Mouse (Mus musculus) splenic B cell, adult 2 months (primary cell): Measurements from ENCODE around the gene Rnase4.
A peak's percentile ranks its signal among the peaks of the same experiment; 100 is the strongest.

Experiments
- DNase-seq: peaks from one replicate; pipeline ENCODE4 v3.0.0-alpha.2; 2011; ENCODE audit warnings: low read depth, low spot score
- H3K27me3 ChIP-seq: 2 replicates; pipeline ENCODE4 v1.6.1; 2012; ENCODE audit warnings: mild to moderate bottlenecking, low read length, moderate library complexity, mixed read lengths; ENCODE audit not compliant: control insufficient read depth, poor library complexity, insufficient read depth, severe bottlenecking
- H3K36me3 ChIP-seq: 2 replicates; pipeline ENCODE4 v1.6.1; 2012; ENCODE audit warnings: mild to moderate bottlenecking, low read length, moderate library complexity, mixed read lengths; ENCODE audit not compliant: control insufficient read depth, poor library complexity, insufficient read depth, severe bottlenecking

Rnase4 gene

GRCm38 (mm10) chr14:51082599-51083581 lies 8.0 kb upstream of the Rnase4 start:
- peak; percentile 82 for DNase-seq

GRCm38 (mm10) chr14:51083805-51084204 lies 7.1 kb upstream of the Rnase4 start:
- DNase-seq: peak; percentile 69
- Histone ChIP-seq H3K27me3 (no peaks in the 10 kb centered on the region), H3K36me3 (no peaks in the 10 kb centered on the region)

More at GRCm38 (mm10) chr14:51082599-51083581, 8.0 kb upstream of the Rnase4 start:
- no peaks in the 10 kb centered on the region for H3K27me3 ChIP-seq
- H3K36me3 ChIP-seq: no peaks in the 10 kb centered on the region

GRCm38 (mm10) chr14:51085086-51085485 lies 5.8 kb upstream of the Rnase4 start:
- DNase-seq: no peak
- H3K36me3 ChIP-seq: no peaks in the 10 kb centered on the region
- H3K27me3 ChIP-seq: no peaks in the 10 kb centered on the region

- DNase-seq: no peak
- no peaks in the 10 kb centered on the region for H3K36me3 ChIP-seq
- no peaks in the 10 kb centered on the region for H3K27me3 ChIP-seq
Measured at GRCm38 (mm10) chr14:51085911-51086310, 5.0 kb upstream of the Rnase4 start.

- no peaks in the 10 kb centered on the region for H3K27me3 ChIP-seq
- H3K36me3 ChIP-seq: no peaks in the 10 kb centered on the region
- no peak for DNase-seq
Measured at GRCm38 (mm10) chr14:51087762-51088161, 3.1 kb upstream of the Rnase4 start.

GRCm38 (mm10) chr14:51088166-51088969 lies 2.5 kb upstream of the Rnase4 start:
- DNase-seq: peak; percentile 84
- Histone ChIP-seq H3K27me3 (no peaks in the 10 kb centered on the region), H3K36me3 (no peaks in the 10 kb centered on the region)

- Histone ChIP-seq H3K27me3 (no peaks in the 10 kb centered on the region), H3K36me3 (no peaks in the 10 kb centered on the region)
- peak; percentile 99 for DNase-seq
Measured at GRCm38 (mm10) chr14:51088970-51089673, 1.8 kb upstream of the Rnase4 start.

GRCm38 (mm10) chr14:51089674-51090076 lies 1.2 kb upstream of the Rnase4 start:
- H3K36me3 ChIP-seq: no peaks in the 10 kb centered on the region
- DNase-seq: no peak
- no peaks in the 10 kb centered on the region for H3K27me3 ChIP-seq

- Histone ChIP-seq H3K36me3 (no peaks in the 10 kb centered on the region), H3K27me3 (no peaks in the 10 kb centered on the region)
- peak; percentile 88 for DNase-seq
Measured at GRCm38 (mm10) chr14:51090077-51090781, 648 bp upstream of the Rnase4 start.

GRCm38 (mm10) chr14:51092073-51092620 lies 1.3 kb downstream of the Rnase4 start:
- DNase-seq: peak; percentile 34
- H3K36me3 ChIP-seq: no peaks in the 10 kb centered on the region
- no peaks in the 10 kb centered on the region for H3K27me3 ChIP-seq

GRCm38 (mm10) chr14:51093496-51093895 lies 2.6 kb downstream of the Rnase4 start:
- no peaks in the 10 kb centered on the region for H3K36me3 ChIP-seq
- no peaks in the 10 kb centered on the region for H3K27me3 ChIP-seq
- peak; percentile 65 for DNase-seq

GRCm38 (mm10) chr14:51094096-51094875 lies 3.4 kb downstream of the Rnase4 start:
- DNase-seq: no peak

GRCm38 (mm10) chr14:51094921-51095320 lies 4.0 kb downstream of the Rnase4 start:
- H3K27me3 ChIP-seq: no peaks in the 10 kb centered on the region
- no peak for DNase-seq
- no peaks in the 10 kb centered on the region for H3K36me3 ChIP-seq

More at GRCm38 (mm10) chr14:51094096-51094875, 3.4 kb downstream of the Rnase4 start:
- Histone ChIP-seq H3K27me3 (no peaks in the 10 kb centered on the region), H3K36me3 (no peaks in the 10 kb centered on the region)
